Mouse (Mus musculus) c-Kit-positive CD71-negative TER-119-negative erythroid progenitor cells, embryonic 14.5 days (primary cell): ENCODE measurements around the gene 1700030K09Rik.
A peak's percentile ranks its signal among the peaks of the same experiment; 100 is the strongest.

Experiments used
- DNase-seq: peaks from one replicate; pipeline ENCODE4 v3.0.0-alpha.2; 2013; ENCODE audit warnings: low read depth

Gene 1700030K09Rik

GRCm38 (mm10) chr8:72443338-72443993, at the start of gene 1700030K09Rik, which contains the start of gene Calr3:
TSS of gene 1700030K09Rik (plus strand) at chr8:72443880.
TSS of gene Calr3 (minus strand) at chr8:72443870.
- DNase-seq, result peak; percentile 98

DNA sequence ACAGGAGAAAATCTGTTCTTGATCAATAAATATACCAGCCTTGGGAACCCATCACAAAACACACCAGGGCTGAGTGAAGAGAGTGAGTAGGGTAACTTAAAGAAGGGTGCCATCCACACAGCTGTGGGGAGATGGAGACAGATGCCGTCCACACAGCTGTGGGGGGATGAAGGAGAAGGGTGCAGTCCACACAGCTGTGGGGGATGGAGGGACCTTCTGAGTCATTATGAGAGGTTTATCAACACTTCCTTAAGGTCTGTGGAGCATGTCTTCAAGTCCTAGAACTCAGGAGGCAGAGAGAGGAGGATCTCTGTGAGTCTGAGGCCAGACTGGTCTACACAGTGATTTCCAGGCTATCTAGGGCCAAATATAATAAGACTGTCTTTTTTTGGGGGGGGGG, 42.3 kb upstream of the 1700030K09Rik start:
- DNase-seq, result no peak

DNA sequence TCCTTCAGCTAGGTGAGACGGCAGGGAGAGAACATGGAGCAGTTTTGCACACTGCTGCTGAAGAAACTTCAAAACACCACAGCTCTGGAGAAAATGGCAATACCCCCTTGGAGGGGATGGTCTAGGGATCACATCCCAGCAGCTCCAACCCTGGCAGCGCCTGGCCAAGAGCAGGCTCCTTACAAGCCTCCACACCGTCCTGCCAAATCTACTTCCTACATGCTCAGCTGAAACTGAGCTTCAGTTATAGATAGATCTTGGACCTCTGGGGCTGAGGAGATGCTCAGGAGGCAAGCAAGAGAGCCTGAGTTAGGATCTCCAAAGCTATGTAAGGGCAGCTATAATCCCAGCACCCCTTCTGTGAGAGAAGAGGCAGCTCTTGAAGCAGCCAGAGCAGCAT, 40.7 kb upstream of the 1700030K09Rik start:
- DNase-seq, result no peak

DNA sequence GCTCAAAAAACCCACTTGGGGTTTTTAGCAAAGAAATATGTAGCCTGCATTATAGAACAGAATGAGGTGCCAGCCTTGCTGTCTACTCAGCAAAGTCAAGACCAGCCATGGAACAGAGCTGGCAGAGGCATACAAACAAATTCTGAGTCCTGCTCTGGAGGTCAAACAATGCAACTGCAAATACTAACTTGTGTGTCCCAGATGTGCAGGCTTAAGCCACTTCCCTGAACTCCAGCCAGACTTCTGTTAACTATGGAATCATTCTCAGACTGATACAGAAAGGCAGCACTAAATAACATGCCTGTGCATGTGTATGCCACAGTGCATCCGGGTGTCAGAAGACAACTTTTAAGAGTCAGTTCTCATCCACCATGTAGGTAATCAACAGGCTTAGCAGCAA, 35.8 kb upstream of the 1700030K09Rik start:
- no peak for DNase-seq

DNA sequence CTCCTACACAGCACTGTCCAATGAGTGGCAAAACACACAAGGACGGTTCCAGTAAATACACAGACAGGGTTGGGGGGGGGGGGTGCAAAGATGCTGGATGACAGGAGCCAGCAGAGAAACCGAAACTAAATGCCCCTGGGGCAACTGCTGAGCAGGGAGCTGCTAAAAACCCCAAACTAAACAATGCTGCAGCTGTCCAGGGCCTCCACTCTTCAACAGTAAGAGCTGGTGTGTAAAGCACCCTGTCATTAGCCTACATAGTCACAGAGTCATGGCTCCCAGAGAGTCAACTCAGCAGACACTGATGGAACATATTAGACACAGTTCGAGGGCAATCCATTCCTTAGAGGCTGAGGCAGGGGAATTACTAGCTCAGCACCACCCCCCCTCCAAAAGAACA, 34.2 kb upstream of the 1700030K09Rik start:
- no peak for DNase-seq

DNA sequence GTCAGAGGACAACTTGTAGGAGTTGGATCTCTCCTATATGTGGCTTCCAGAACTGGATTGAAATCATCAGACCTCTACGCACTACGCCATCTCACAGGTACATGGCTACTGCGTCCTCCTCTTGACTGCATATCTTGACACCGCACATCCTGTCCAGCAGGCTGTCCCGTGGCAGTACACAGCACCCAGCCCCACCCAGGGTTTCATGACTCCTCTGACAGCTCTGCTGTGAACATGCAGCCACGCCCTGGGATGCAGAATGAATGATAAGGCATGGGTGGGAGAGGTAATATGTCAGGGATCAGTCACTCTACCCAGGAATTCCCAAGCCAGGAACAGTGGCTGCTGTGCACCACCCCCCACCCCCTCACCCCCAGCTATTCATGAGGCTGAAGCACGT, 29.8 kb upstream of the 1700030K09Rik start:
- DNase-seq, result no peak

DNA sequence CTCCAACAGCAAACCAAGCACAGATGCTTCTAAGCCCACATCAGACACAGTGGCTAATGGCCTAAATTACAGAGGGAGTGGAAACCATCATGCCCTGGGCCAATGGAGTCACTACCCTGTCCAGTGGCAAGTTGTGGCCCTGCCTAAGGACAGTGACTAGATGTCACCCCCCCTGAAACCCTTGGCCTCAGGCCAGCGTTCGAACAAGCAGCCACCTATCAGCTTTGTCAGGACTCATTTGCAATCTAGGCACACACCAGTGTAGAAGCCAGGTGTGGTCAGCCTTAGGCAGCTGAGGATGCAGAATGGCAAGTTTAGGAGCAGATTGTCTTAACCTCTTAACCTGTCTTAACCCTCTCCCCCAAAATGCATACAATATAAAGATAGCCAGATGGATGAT, 28.4 kb upstream of the 1700030K09Rik start:
- DNase-seq, result no peak

- no peak for DNase-seq
Observed at GRCm38 (mm10) chr8:72418073-72418472, 25.6 kb upstream of the 1700030K09Rik start.

DNA sequence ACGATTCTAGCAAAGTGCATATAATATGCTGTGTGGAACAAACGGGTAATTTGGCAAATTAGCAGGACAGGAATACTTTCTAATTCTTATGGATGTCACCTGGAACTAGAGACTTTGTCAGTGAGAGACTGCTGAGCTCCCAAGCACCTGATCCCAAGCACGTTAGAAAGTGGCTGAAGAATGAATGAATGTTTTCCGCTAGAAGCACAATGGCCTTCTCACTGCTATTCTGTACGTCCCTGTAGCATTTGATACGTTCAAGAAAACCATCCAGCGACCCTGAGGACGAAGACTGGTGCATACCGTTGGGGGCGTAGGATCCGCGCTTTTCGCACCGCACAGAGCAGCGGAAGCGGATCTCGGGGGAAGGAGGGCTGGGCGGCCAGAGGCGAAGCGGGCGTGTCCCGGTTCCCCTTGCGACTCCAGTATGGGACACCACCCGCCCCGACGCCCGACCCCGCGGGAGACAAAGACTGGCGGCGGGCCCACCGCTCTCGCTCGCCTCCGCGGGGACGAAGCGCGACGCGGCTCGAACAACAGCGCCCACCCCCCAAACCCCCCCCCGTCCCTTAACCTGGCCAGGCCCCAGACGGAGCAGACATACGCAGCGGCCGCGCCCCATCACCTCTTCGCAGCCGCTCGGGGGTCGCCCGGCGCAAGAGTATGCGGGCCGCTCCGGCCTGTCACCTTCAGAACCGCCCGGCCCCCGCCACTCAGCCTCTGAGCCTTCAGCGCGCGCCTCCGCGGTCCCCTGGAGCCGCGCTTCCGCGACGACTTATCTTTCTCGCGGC, 22.9 kb upstream of the 1700030K09Rik start:
- DNase-seq, result no peak

GRCm38 (mm10) chr8:72421362-72422335, 22.0 kb upstream of the 1700030K09Rik start, which contains the start of gene Eps15l1:
TSS of gene Eps15l1 (minus strand) at chr8:72421460.
- peak; percentile 99 for DNase-seq

- no peak for DNase-seq
Observed at GRCm38 (mm10) chr8:72422926-72423325, 20.8 kb upstream of the 1700030K09Rik start.

GRCm38 (mm10) chr8:72429676-72430075, 14.0 kb upstream of the 1700030K09Rik start:
- DNase-seq, result no peak

GRCm38 (mm10) chr8:72434952-72435351, 8.7 kb upstream of the 1700030K09Rik start:
- no peak for DNase-seq

GRCm38 (mm10) chr8:72438248-72439015, 5.2 kb upstream of the 1700030K09Rik start:
- DNase-seq, result no peak

- no peak for DNase-seq
Observed at GRCm38 (mm10) chr8:72443994-72444350, 292 bp downstream of the 1700030K09Rik start.

GRCm38 (mm10) chr8:72445071-72445470, 1.4 kb downstream of the 1700030K09Rik start:
- no peak for DNase-seq

DNA sequence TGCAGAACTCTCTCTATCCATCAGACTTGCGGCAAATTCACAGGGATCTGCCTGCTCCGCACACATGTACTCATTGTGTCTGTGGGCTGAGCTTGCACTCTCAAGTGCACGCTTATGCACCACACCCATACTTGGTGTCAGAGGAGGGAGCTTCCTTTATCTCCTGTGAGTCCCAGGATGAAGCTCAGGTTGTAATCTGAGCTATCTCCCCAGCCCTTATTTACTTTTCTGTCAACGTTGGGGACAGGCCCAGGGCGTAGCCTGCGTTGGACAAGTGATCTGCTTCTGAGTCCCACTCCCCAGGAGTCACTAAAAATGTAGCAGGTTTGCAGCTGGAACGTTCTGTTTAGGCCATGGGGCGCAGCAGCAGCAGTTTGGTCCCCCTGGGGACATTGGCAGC, 7.8 kb downstream of the 1700030K09Rik start:
- no peak for DNase-seq

DNA sequence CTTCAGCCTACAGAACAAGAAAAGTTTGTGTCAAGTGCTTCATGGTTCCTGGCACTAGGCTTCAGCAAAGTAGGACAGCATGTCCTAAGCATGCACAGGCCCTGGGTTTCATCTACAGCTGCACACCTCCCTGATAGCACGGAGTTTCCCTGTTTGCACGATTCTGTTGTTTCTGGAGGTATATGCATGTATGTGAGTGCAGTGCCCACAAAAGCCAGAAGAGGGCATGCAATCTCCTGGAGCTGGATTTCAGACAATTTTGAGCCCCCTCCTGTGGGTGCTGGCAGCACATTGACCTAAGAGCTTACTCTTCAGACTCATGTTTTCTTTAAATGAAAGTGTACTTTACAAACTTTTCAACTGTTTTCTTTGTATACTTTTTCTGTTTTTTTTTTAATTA, 10.2 kb downstream of the 1700030K09Rik start:
- no peak for DNase-seq

GRCm38 (mm10) chr8:72455317-72455716, 11.6 kb downstream of the 1700030K09Rik start:
- no peak for DNase-seq

GRCm38 (mm10) chr8:72457806-72458205, 14.1 kb downstream of the 1700030K09Rik start:
- no peak for DNase-seq

DNA sequence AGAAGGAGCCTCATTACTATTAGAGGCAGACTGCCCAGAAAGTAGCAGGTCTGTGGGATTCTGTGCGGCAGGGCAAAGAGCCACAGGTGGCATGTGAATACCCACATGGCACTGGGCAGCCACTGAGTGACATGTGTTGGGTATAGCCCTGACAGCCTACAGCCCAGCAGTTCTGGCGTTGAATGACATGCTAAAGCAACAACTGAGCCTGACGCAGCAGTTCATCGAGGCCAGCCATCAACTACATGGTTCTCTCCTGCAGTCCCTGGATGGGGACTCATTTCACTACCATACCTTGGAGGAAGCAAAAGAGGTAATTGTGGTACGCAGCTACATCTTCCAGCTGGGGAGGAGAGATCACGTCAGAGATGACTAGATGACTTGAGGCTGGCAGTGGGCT, 14.8 kb downstream of the 1700030K09Rik start:
- DNase-seq, result no peak
